Mouse (Mus musculus): ENCODE results near the gene Lingo3.

- no peak for TF ChIP-seq TAL1 (IDR thresholded peaks at IDR 0.05; ENCODE audit: low read length)
- no peak for TF ChIP-seq GATA1 (IDR thresholded peaks at IDR 0.05; ENCODE audit: low read length)
Measured at GRCm38 (mm10) chr10:80810084-80810483, 33.8 kb downstream of the Lingo3 start.

All from erythroblast, embryonic 14.5 days (primary cell).